Mouse (Mus musculus): ENCODE results near the gene Cluh. TPM values are rescaled to one million over a fixed set of nuclear protein-coding genes. Genes with fewer than 3 reads are reported as not detected.

Cluh gene
- total and polyA plus RNA-seq, 3 experiments = 63.1 to 151 (median 86.4) TPM

DNA sequence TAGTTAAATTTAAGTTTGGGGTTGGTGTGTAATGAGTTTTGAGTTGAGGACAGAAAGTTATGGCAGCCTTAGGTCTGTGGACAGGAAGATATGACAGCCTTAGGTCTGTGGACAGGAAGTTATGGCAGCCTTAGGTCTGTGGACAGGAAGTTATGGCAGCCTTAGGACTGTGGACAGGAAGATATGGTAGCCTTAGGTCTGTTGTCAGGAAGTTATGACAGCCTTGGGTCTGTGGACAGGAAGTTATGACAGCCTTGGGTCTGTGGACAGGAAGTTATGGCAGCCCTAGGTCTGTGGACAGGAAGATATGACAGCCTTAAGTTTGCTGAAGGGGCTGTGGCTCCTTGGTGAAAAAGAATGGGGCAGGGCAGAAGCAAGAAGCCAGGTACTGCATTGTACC is 24.0 kb upstream of the Cluh start:
- Histone ChIP-seq H3K9me3 (replicated peaks; ENCODE audit: low read length) (peaks cover 2% of the 10 kb centered on the region), H3K27ac (ENCODE audit: insufficient read depth, low read depth) (no peak overlapping the region), H3K36me3 (replicated peaks in 1 of 2; ENCODE audit: control insufficient read depth in 1 of 2, insufficient read depth in 1 of 2, low read length in 1 of 2) (no peaks in the 10 kb centered on the region), H3K27me3 (replicated peaks) (peaks cover 76% of the 10 kb centered on the region), H3K4me1 (ENCODE audit: control insufficient read depth in 1 of 2, insufficient read depth in 2 of 2) (no peaks in the 10 kb centered on the region), H3K4me2 (ENCODE audit: insufficient read depth, low read depth, poor library complexity, severe bottlenecking) (no peak overlapping the region), H3K4me3 (replicated peaks in 1 of 3; ENCODE audit: low read depth in 2 of 3, low read length in 2 of 3, poor library complexity in 1 of 3) (no peak overlapping the region), H3K79me2 (replicated peaks; ENCODE audit: control insufficient read depth, extremely low read depth, insufficient read depth, poor library complexity, severe bottlenecking) (no peaks in the 10 kb centered on the region), H3K9ac (ENCODE audit: insufficient read depth, low read depth) (no peak overlapping the region)
- TF ChIP-seq MAFK (IDR thresholded peaks at IDR 0.05; ENCODE audit: insufficient replicate concordance, low read length) (no peak), ZKSCAN1 (IDR thresholded peaks at IDR 0.05; ENCODE audit: borderline replicate concordance, low read depth, low read length) (no peak), JUND (conservative IDR thresholded peaks at IDR 0.05; ENCODE audit: low read depth, low read length) (no peak), CTCF (conservative IDR thresholded peaks at IDR 0.05 in 1 of 2, IDR thresholded peaks at IDR 0.05 in 1 of 2; ENCODE audit: low read depth in 2 of 2, low read length in 2 of 2) (no peak), USF1 (IDR thresholded peaks at IDR 0.05; ENCODE audit: low read depth, low read length) (no peak), CHD2 (IDR thresholded peaks at IDR 0.05; ENCODE audit: low read length) (no peak), MYC (IDR thresholded peaks at IDR 0.05; ENCODE audit: low read depth, low read length) (no peak), ZC3H11A (IDR thresholded peaks at IDR 0.05; ENCODE audit: low read depth, low read length) (no peak), SMC3 (IDR thresholded peaks at IDR 0.05; ENCODE audit: low read depth, low read length) (no peak), BHLHE40 (IDR thresholded peaks at IDR 0.05; ENCODE audit: low read depth, low read length) (no peak), NRF1 (IDR thresholded peaks at IDR 0.05; ENCODE audit: low read depth, low read length) (no peak), TBP (conservative IDR thresholded peaks at IDR 0.05; ENCODE audit: low read depth, low read length) (no peak), SIN3A (IDR thresholded peaks at IDR 0.05; ENCODE audit: low read length) (no peak), EP300 (IDR thresholded peaks at IDR 0.05; ENCODE audit: low read length) (no peak), ZMIZ1 (IDR thresholded peaks at IDR 0.05; ENCODE audit: low read depth, low read length) (no peak), TCF12 (IDR thresholded peaks at IDR 0.05; ENCODE audit: low read depth, low read length) (no peak), POLR2AphosphoS2 (IDR thresholded peaks at IDR 0.05; ENCODE audit: low read depth, low read length) (no peak), NELFE (IDR thresholded peaks at IDR 0.05; ENCODE audit: low read depth, low read length) (no peak), IRF4 (IDR thresholded peaks at IDR 0.05; ENCODE audit: low read depth, low read length) (no peak)
- dilution Hi-C loops (cut with MboI; ENCODE audit: extremely low pct_ligation_motif_present, extremely low pct_unique_long_range_greater_than_20kb, low sequenced_read_pairs) (no loop called here), in situ Hi-C loops (cut with MboI; ENCODE audit: low pct_ligation_motif_present, low pct_unique_long_range_greater_than_20kb, low sequenced_read_pairs) (loop anchor here (25.0 kb wide), 1 partner anchor 537 kb away; the partner anchor contains the start of gene Hic1)
- DNase-seq (ENCODE audit: extremely low read depth) = no peak

DNA sequence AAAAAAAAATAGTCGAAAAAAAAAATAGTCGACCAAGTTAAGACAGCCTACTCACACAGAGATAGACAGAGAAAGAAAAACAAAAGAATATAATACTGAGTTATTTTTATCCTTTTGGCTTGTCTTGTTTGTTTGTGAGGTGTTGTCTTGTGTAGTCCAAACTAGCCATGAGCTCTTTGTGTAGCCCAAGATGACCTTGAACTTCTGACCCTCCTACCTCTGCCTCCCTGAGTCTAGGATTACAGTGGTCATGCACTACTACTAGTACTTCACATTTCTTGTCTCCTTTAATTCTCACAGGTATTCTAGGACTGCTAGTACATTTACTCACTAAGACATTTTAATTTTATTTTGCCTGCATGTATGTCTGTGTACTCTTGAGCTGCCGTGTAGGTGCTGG is 21.8 kb upstream of the Cluh start:
- TF ChIP-seq MAFK (IDR thresholded peaks at IDR 0.05; ENCODE audit: insufficient replicate concordance, low read length) = no peak
- no peak for TF ChIP-seq HCFC1 (IDR thresholded peaks at IDR 0.05; ENCODE audit: low read depth, low read length)
- DNase-seq (ENCODE audit: extremely low read depth) = no peak
- no peak overlapping the region for H3K4me2 ChIP-seq (ENCODE audit: insufficient read depth, low read depth, poor library complexity, severe bottlenecking)
- H3K27me3 ChIP-seq (replicated peaks) = peaks cover 71% of the 10 kb centered on the region
- H3K9me3 ChIP-seq (replicated peaks; ENCODE audit: low read length) = peaks cover 2% of the 10 kb centered on the region
- no peaks in the 10 kb centered on the region for H3K4me1 ChIP-seq (ENCODE audit: control insufficient read depth in 1 of 2, insufficient read depth in 2 of 2)
- H3K9ac ChIP-seq (ENCODE audit: insufficient read depth, low read depth) = no peak overlapping the region
- dilution Hi-C loops (cut with MboI; ENCODE audit: extremely low pct_ligation_motif_present, extremely low pct_unique_long_range_greater_than_20kb, low sequenced_read_pairs) = no loop called here
- no peaks in the 10 kb centered on the region for H3K79me2 ChIP-seq (replicated peaks; ENCODE audit: control insufficient read depth, extremely low read depth, insufficient read depth, poor library complexity, severe bottlenecking)
- H3K36me3 ChIP-seq (replicated peaks in 1 of 2; ENCODE audit: control insufficient read depth in 1 of 2, insufficient read depth in 1 of 2, low read length in 1 of 2) = no peaks in the 10 kb centered on the region
- in situ Hi-C loops (cut with MboI; ENCODE audit: low pct_ligation_motif_present, low pct_unique_long_range_greater_than_20kb, low sequenced_read_pairs) = loop anchor here (25.0 kb wide), 1 partner anchor 535 kb away; the partner anchor contains the start of gene Hic1
- no peak overlapping the region for H3K27ac ChIP-seq (ENCODE audit: insufficient read depth, low read depth)
- no peak overlapping the region for H3K4me3 ChIP-seq (replicated peaks in 1 of 3; ENCODE audit: low read depth in 2 of 3, low read length in 2 of 3, poor library complexity in 1 of 3)

All from CH12.LX (cell line).